Mouse (Mus musculus) granulocyte monocyte progenitor cell, adult 5-6 weeks (primary cell): ENCODE measurements around the gene Art4. TPM values are rescaled to one million over a fixed set of nuclear protein-coding genes. Genes with fewer than 3 reads are reported as not detected.
A peak's percentile ranks its signal among the peaks of the same experiment; 100 is the strongest.

Source experiments
- ATAC-seq: replicated peaks from 2 replicates; pipeline ENCODE4 v1.8.0; 2016; ENCODE audit warnings: mild to moderate bottlenecking, moderate TSS enrichment, inconsistent platforms; ENCODE audit not compliant: poor library complexity, severe bottlenecking
- total RNA-seq, 2 experiments: library from RNA; stranded (forward) in 1 of 2; stranded (reverse) in 1 of 2; fragments of 200-712, 200-1000 nt in 1 of 2; fragments of >200 nt in 1 of 2; fragmentation: Nextera tagmentation in 1 of 2; gene quantifications; 2 replicates each; pipeline ENCODE4 v1.2.3; 2014 to 2017

Art4 gene
- total RNA-seq, 2 experiments from 2014 or later = 1.2 TPM; not detected in 1

GRCm38 (mm10) chr6:136803739-136804633 lies 53.5 kb downstream of the Art4 start, which contains the start of gene Hist4h4:
TSS of gene Hist4h4 (minus strand) at chr6:136804415.
- ATAC-seq = peak; percentile 46

- 0 out of 2 replicates have a peak, but pooled peaks have one; percentile 0 for ATAC-seq
Measured at GRCm38 (mm10) chr6:136803093-136803738, 54.3 kb downstream of the Art4 start.

- no peak for ATAC-seq
Measured at GRCm38 (mm10) chr6:136801274-136801673, 56.3 kb downstream of the Art4 start.

GRCm38 (mm10) chr6:136800710-136801109 lies 56.8 kb downstream of the Art4 start:
- no peak for ATAC-seq

Other genes with a start within 250 kb of the Art4 start
- gene Plbd1, start 195.8 kb downstream of the Art4 start, total RNA-seq (2014; fragmentation: Nextera tagmentation) = 0.79 and 3.6 TPM in 2 replicates
- 5.1 and 7.7 TPM in 2 replicates for gene Plbd1, start 195.8 kb downstream of the Art4 start, total RNA-seq (2017)
- gene Gucy2c, start 76.0 kb downstream of the Art4 start, total RNA-seq (2014; fragmentation: Nextera tagmentation) = not detected in 2 replicates
- gene Gucy2c, start 76.0 kb downstream of the Art4 start, total RNA-seq (2017) = not detected in 2 replicates
- gene Hist4h4, start 53.3 kb downstream of the Art4 start, total RNA-seq (2014; fragmentation: Nextera tagmentation) = 7.0 and 20.7 TPM in 2 replicates
- gene Hist4h4, start 53.3 kb downstream of the Art4 start, total RNA-seq (2017) = 46.7 and 58.9 TPM in 2 replicates
- 30.2 and 52.4 TPM in 2 replicates for gene H2afj, start 49.5 kb downstream of the Art4 start, total RNA-seq (2014; fragmentation: Nextera tagmentation)
- gene H2afj, start 49.5 kb downstream of the Art4 start, total RNA-seq (2017) = 69.6 and 88.9 TPM in 2 replicates
- 3.3 and 3.9 TPM in 2 replicates for gene BC049715, start 30.1 kb downstream of the Art4 start, total RNA-seq (2014; fragmentation: Nextera tagmentation)
- 1.1 and 2.8 TPM in 2 replicates for gene BC049715, start 30.1 kb downstream of the Art4 start, total RNA-seq (2017)
- gene Wbp11, start 29.5 kb downstream of the Art4 start, total RNA-seq (2014; fragmentation: Nextera tagmentation) = 139 and 168 TPM in 2 replicates
- gene Wbp11, start 29.5 kb downstream of the Art4 start, total RNA-seq (2017) = 53.9 and 58.5 TPM in 2 replicates
- not detected in 2 replicates for gene Smco3, start 22.3 kb downstream of the Art4 start, total RNA-seq (2014; fragmentation: Nextera tagmentation)
- gene Smco3, start 22.3 kb downstream of the Art4 start, total RNA-seq (2017) = 0.21 and 1.8 TPM in 2 replicates
- gene Mgp, start 18.1 kb upstream of the Art4 start, total RNA-seq (2014; fragmentation: Nextera tagmentation) = not detected in 2 replicates
- gene Mgp, start 18.1 kb upstream of the Art4 start, total RNA-seq (2017) = not detected in 2 replicates
- gene Erp27, start 64.4 kb upstream of the Art4 start, total RNA-seq (2014; fragmentation: Nextera tagmentation) = 1.4 TPM in 1 of 2 replicates, not detected in the other
- gene Erp27, start 64.4 kb upstream of the Art4 start, total RNA-seq (2017) = 0.77 TPM in 1 of 2 replicates, not detected in the other
- not detected in 2 replicates for gene Pde6h, start 66.1 kb upstream of the Art4 start, total RNA-seq (2014; fragmentation: Nextera tagmentation)
- 0.04 TPM in 1 of 2 replicates, not detected in the other for gene Pde6h, start 66.1 kb upstream of the Art4 start, total RNA-seq (2017)
- 1,912 and 2,149 TPM in 2 replicates for gene Arhgdib, start 84.2 kb upstream of the Art4 start, total RNA-seq (2014; fragmentation: Nextera tagmentation)
- 1,225 and 1,275 TPM in 2 replicates for gene Arhgdib, start 84.2 kb upstream of the Art4 start, total RNA-seq (2017)